Mouse (Mus musculus) myocyte (in vitro differentiated cells): ENCODE results near the gene Ghrhr. TPM values are rescaled to one million over a fixed set of nuclear protein-coding genes. Genes with fewer than 3 reads are reported as not detected.

Experiments
- H3K27me3 ChIP-seq: one replicate; pipeline ENCODE4 v1.6.1; 2011; ENCODE audit not compliant: control insufficient read depth, insufficient read depth, insufficient read length
- H3K36me3 ChIP-seq: one replicate; pipeline ENCODE4 v1.6.1; 2011; ENCODE audit not compliant: control insufficient read depth, insufficient read depth
- H3K4me2 ChIP-seq: one replicate; pipeline ENCODE4 v1.6.1; 2011; ENCODE audit warnings: low read depth, control low read depth
- H3K4me3 ChIP-seq: one replicate; pipeline ENCODE4 v1.5.1; 2011; ENCODE audit warnings: mild to moderate bottlenecking, control low read depth, moderate library complexity
- H3K79me2 ChIP-seq: one replicate; pipeline ENCODE4 v1.6.1; 2011; ENCODE audit not compliant: control insufficient read depth, insufficient read depth
- H3ac ChIP-seq: one replicate; pipeline ENCODE4 v1.6.1; 2011; ENCODE audit not compliant: control insufficient read depth, insufficient read length
- CEBPB ChIP-seq: IDR thresholded peaks from 2 replicates; pipeline ENCODE4 v1.6.1; 2011; ENCODE audit warnings: mild to moderate bottlenecking, moderate library complexity; ENCODE audit not compliant: poor library complexity, insufficient read depth, severe bottlenecking
- E2F4 ChIP-seq: IDR thresholded peaks from one replicate; pipeline ENCODE4 v1.6.1; 2011; ENCODE audit warnings: mild to moderate bottlenecking, control low read depth, moderate library complexity; ENCODE audit not compliant: insufficient read depth
- MAX ChIP-seq: IDR thresholded peaks from one replicate; pipeline ENCODE4 v1.6.1; 2011; ENCODE audit warnings: low read depth, mild to moderate bottlenecking, control low read depth
- MYOD1 ChIP-seq, 3 experiments: IDR thresholded peaks; one replicate each; pipeline ENCODE4 v1.6.1; 2011; ENCODE audit warnings: control low read depth in 2 of 3, low read depth in 2 of 3, mild to moderate bottlenecking in 2 of 3, moderate library complexity in 1 of 3; ENCODE audit not compliant: insufficient read length in 2 of 3, control insufficient read depth in 1 of 3
- MYOG ChIP-seq, 3 experiments: IDR thresholded peaks; one replicate each; pipeline ENCODE4 v1.6.1; 2011; ENCODE audit warnings: control low read depth in 2 of 3, low read depth in 2 of 3, mild to moderate bottlenecking in 2 of 3; ENCODE audit not compliant: insufficient read length in 2 of 3, control insufficient read depth in 1 of 3, insufficient read depth in 1 of 3
- POLR2A ChIP-seq: IDR thresholded peaks from one replicate; pipeline ENCODE4 v1.6.1; 2011; ENCODE audit warnings: low read depth, mild to moderate bottlenecking, control low read depth, moderate library complexity; ENCODE audit not compliant: insufficient read length
- POLR2AphosphoS2 ChIP-seq: IDR thresholded peaks from one replicate; pipeline ENCODE4 v1.6.1; 2011; ENCODE audit warnings: low read depth, control low read depth; ENCODE audit not compliant: insufficient read length
- REST ChIP-seq: IDR thresholded peaks from one replicate; pipeline ENCODE4 v1.6.1; 2011; ENCODE audit warnings: mild to moderate bottlenecking, control low read depth, moderate library complexity; ENCODE audit not compliant: insufficient read depth, insufficient read length
- SRF ChIP-seq: IDR thresholded peaks from one replicate; pipeline ENCODE4 v1.6.1; 2011; ENCODE audit warnings: low read depth; ENCODE audit not compliant: control insufficient read depth, insufficient read length
- TCF12 ChIP-seq: IDR thresholded peaks from one replicate; pipeline ENCODE4 v1.6.1; 2011; ENCODE audit warnings: mild to moderate bottlenecking, control low read depth; ENCODE audit not compliant: poor library complexity, insufficient read depth, severe bottlenecking
- TCF3 ChIP-seq: IDR thresholded peaks from one replicate; pipeline ENCODE4 v1.6.1; 2011; ENCODE audit warnings: low read depth, control low read depth; ENCODE audit not compliant: insufficient read length
- USF1 ChIP-seq: IDR thresholded peaks from one replicate; pipeline ENCODE4 v1.6.1; 2011; ENCODE audit warnings: low read depth, mild to moderate bottlenecking, control low read depth, moderate library complexity
- polyA plus RNA-seq: library from polyadenylated mRNA; unstranded; fragments of >200 nt; fragmentation: generic; extraction: Trizol; gene quantifications from one replicate; pipeline ENCODE4 v1.2.1, GENCODE M21; 2012; ENCODE audit warnings: missing spikeins

Ghrhr gene
- polyA plus RNA-seq, 1 experiment, result not detected

- H3ac ChIP-seq, result no peak overlapping the region
- H3K79me2 ChIP-seq, result no peaks in the 10 kb centered on the region
- H3K4me3 ChIP-seq, result no peak overlapping the region
- TF ChIP-seq USF1, result no peak
- no peak for TF ChIP-seq CEBPB
- no peak for TF ChIP-seq MAX
- no peak for TF ChIP-seq E2F4
- no peak for TF ChIP-seq TCF3
- TF ChIP-seq REST, result no peak
- TF ChIP-seq MYOG (IDR thresholded peaks at IDR 0.05; ENCODE audit: control insufficient read depth in 1 of 3, insufficient read depth in 1 of 3, insufficient read length in 2 of 3, low read depth in 2 of 3), result no peak
- TF ChIP-seq SRF, result no peak
- no peak for TF ChIP-seq POLR2A
- TF ChIP-seq POLR2AphosphoS2, result no peak
- TF ChIP-seq MYOD1 (IDR thresholded peaks at IDR 0.05; ENCODE audit: control insufficient read depth in 1 of 3, insufficient read length in 2 of 3, low read depth in 2 of 3), result no peak
- TF ChIP-seq TCF12, result no peak
- H3K27me3 ChIP-seq, result no peaks in the 10 kb centered on the region
- no peak overlapping the region for H3K4me2 ChIP-seq
- no peaks in the 10 kb centered on the region for H3K36me3 ChIP-seq
Observed at GRCm38 (mm10) chr6:55356976-55357635, 19.0 kb upstream of the Ghrhr start.

GRCm38 (mm10) chr6:55357636-55358031 lies 18.5 kb upstream of the Ghrhr start:
- no peak overlapping the region for H3K4me3 ChIP-seq
- H3K4me2 ChIP-seq, result no peak overlapping the region
- TF ChIP-seq MYOG (IDR thresholded peaks at IDR 0.05; ENCODE audit: control insufficient read depth in 1 of 3, insufficient read depth in 1 of 3, insufficient read length in 2 of 3, low read depth in 2 of 3), result no peak
- TF ChIP-seq USF1, result no peak
- TF ChIP-seq MYOD1 (IDR thresholded peaks at IDR 0.05; ENCODE audit: control insufficient read depth in 1 of 3, insufficient read length in 2 of 3, low read depth in 2 of 3), result no peak
- TF ChIP-seq POLR2A, result no peak
- TF ChIP-seq TCF12, result no peak
- no peak for TF ChIP-seq SRF
- no peaks in the 10 kb centered on the region for H3K36me3 ChIP-seq
- H3ac ChIP-seq, result no peak overlapping the region
- H3K79me2 ChIP-seq, result no peaks in the 10 kb centered on the region
- H3K27me3 ChIP-seq, result no peaks in the 10 kb centered on the region

GRCm38 (mm10) chr6:55358731-55359143 lies 17.4 kb upstream of the Ghrhr start:
- no peaks in the 10 kb centered on the region for H3K79me2 ChIP-seq
- H3K4me2 ChIP-seq, result no peak overlapping the region
- TF ChIP-seq MYOD1 (IDR thresholded peaks at IDR 0.05; ENCODE audit: control insufficient read depth in 1 of 3, insufficient read length in 2 of 3, low read depth in 2 of 3) (no peak), E2F4 (no peak), REST (no peak), TCF3 (no peak), CEBPB (no peak), MYOG (IDR thresholded peaks at IDR 0.05; ENCODE audit: control insufficient read depth in 1 of 3, insufficient read depth in 1 of 3, insufficient read length in 2 of 3, low read depth in 2 of 3) (no peak), USF1 (no peak), POLR2A (no peak), SRF (no peak), MAX (no peak)
- no peaks in the 10 kb centered on the region for H3K27me3 ChIP-seq
- H3K4me3 ChIP-seq, result no peak overlapping the region
- H3ac ChIP-seq, result no peak overlapping the region
- no peaks in the 10 kb centered on the region for H3K36me3 ChIP-seq

- no peaks in the 10 kb centered on the region for H3K27me3 ChIP-seq
- H3K79me2 ChIP-seq, result no peaks in the 10 kb centered on the region
- TF ChIP-seq TCF12 (no peak), MYOD1 (IDR thresholded peaks at IDR 0.05; ENCODE audit: control insufficient read depth in 1 of 3, insufficient read length in 2 of 3, low read depth in 2 of 3) (no peak), E2F4 (no peak), TCF3 (no peak), SRF (no peak), MYOG (IDR thresholded peaks at IDR 0.05; ENCODE audit: control insufficient read depth in 1 of 3, insufficient read depth in 1 of 3, insufficient read length in 2 of 3, low read depth in 2 of 3) (no peak), USF1 (no peak), POLR2AphosphoS2 (no peak), CEBPB (no peak), POLR2A (no peak), MAX (no peak), REST (no peak)
- H3K36me3 ChIP-seq, result no peaks in the 10 kb centered on the region
- H3K4me3 ChIP-seq, result no peak overlapping the region
- no peak overlapping the region for H3K4me2 ChIP-seq
- H3ac ChIP-seq, result no peak overlapping the region
Observed at GRCm38 (mm10) chr6:55362663-55363062, 13.4 kb upstream of the Ghrhr start.

- Histone ChIP-seq H3K4me3 (no peak overlapping the region), H3K79me2 (no peaks in the 10 kb centered on the region), H3K27me3 (no peaks in the 10 kb centered on the region), H3K36me3 (no peaks in the 10 kb centered on the region), H3ac (no peak overlapping the region), H3K4me2 (no peak overlapping the region)
- no peak for TF ChIP-seq E2F4
- no peak for TF ChIP-seq POLR2A
- no peak for TF ChIP-seq MAX
- TF ChIP-seq MYOG (IDR thresholded peaks at IDR 0.05; ENCODE audit: control insufficient read depth in 1 of 3, insufficient read depth in 1 of 3, insufficient read length in 2 of 3, low read depth in 2 of 3), result no peak
- no peak for TF ChIP-seq TCF12
- no peak for TF ChIP-seq USF1
- TF ChIP-seq MYOD1 (IDR thresholded peaks at IDR 0.05; ENCODE audit: control insufficient read depth in 1 of 3, insufficient read length in 2 of 3, low read depth in 2 of 3), result no peak
- no peak for TF ChIP-seq SRF
- no peak for TF ChIP-seq POLR2AphosphoS2
- no peak for TF ChIP-seq TCF3
- TF ChIP-seq CEBPB, result no peak
- no peak for TF ChIP-seq REST
Observed at GRCm38 (mm10) chr6:55367126-55367525, 9.0 kb upstream of the Ghrhr start.
